Mouse (Mus musculus): Measurements from ENCODE around the gene Mrpl22.

DNA sequence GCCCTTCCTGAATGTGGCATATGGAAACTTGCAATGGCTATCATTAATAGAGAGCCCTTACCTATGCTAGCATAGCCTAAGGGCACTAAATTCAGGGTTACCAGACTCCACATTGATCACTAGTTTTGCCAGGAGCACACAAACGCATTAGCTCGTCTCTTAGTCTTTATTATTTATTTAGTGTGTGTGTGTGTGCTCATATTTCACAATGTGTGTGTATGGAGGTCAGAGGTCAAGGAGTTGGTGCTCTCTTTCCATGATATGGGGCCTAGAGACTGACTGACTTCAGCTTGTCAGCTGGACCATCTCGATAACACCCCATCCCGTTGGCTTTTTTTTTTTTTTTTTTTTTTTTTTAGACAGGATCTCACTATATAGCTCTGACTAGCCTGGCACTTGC lies 1.8 kb upstream of the Mrpl22 start:
- no peak for TF ChIP-seq CTCF (IDR thresholded peaks at IDR 0.05; ENCODE audit: extremely low read depth, insufficient read depth, insufficient read length, insufficient replicate concordance)
- TF ChIP-seq POLR2A (IDR thresholded peaks at IDR 0.05; ENCODE audit: low read depth, low read length) = no peak
